Mouse (Mus musculus): ENCODE measurements around the gene Rnasek.

The Rnasek gene

GRCm38 (mm10) chr11:70239541-70240279 lies at the start of gene Rnasek, which contains the start of gene Gm21988:
Rnasek (minus strand) TSS chr11:70239842.
Gm21988 (minus strand) TSS chr11:70239830.
- peak; percentile 92 for DNase-seq

- peak; percentile 25 for DNase-seq
Observed at GRCm38 (mm10) chr11:70289236-70289635, 49.6 kb upstream of the Rnasek start.

GRCm38 (mm10) chr11:70288102-70288501 lies 48.5 kb upstream of the Rnasek start:
- DNase-seq = no peak

GRCm38 (mm10) chr11:70285686-70286085 lies 46.0 kb upstream of the Rnasek start:
- no peak for DNase-seq

GRCm38 (mm10) chr11:70284757-70285156 lies 45.1 kb upstream of the Rnasek start:
- no peak for DNase-seq

GRCm38 (mm10) chr11:70283666-70284065 lies 44.0 kb upstream of the Rnasek start:
- DNase-seq = peak; percentile 64

- peak; percentile 33 for DNase-seq
Observed at GRCm38 (mm10) chr11:70280441-70280840, 40.8 kb upstream of the Rnasek start.

GRCm38 (mm10) chr11:70278961-70279360 lies 39.3 kb upstream of the Rnasek start:
- DNase-seq = no peak

GRCm38 (mm10) chr11:70271641-70272040 lies 32.0 kb upstream of the Rnasek start:
- no peak for DNase-seq

GRCm38 (mm10) chr11:70266405-70266804 lies 26.8 kb upstream of the Rnasek start:
- DNase-seq = no peak

GRCm38 (mm10) chr11:70265819-70266218 lies 26.2 kb upstream of the Rnasek start:
- DNase-seq = no peak

GRCm38 (mm10) chr11:70265252-70265651 lies 25.6 kb upstream of the Rnasek start:
- DNase-seq = no peak

- DNase-seq = no peak
Observed at GRCm38 (mm10) chr11:70259035-70259434, 19.4 kb upstream of the Rnasek start.

- peak; percentile 69 for DNase-seq
Observed at GRCm38 (mm10) chr11:70254931-70255531, 15.4 kb upstream of the Rnasek start, which contains the start of gene Alox12. Alox12 (minus strand) TSS chr11:70255353.

- DNase-seq = no peak
Observed at GRCm38 (mm10) chr11:70254337-70254736, 14.7 kb upstream of the Rnasek start.

- no peak for DNase-seq
Observed at GRCm38 (mm10) chr11:70251853-70252252, 12.2 kb upstream of the Rnasek start.

- DNase-seq = no peak
Observed at GRCm38 (mm10) chr11:70250150-70250549, 10.5 kb upstream of the Rnasek start.

- peak; percentile 80 for DNase-seq
Observed at GRCm38 (mm10) chr11:70247136-70247845, 7.6 kb upstream of the Rnasek start.

- DNase-seq = no peak
Observed at GRCm38 (mm10) chr11:70242591-70242990, 2.9 kb upstream of the Rnasek start.

- DNase-seq = peak; percentile 57
Observed at GRCm38 (mm10) chr11:70238591-70239440, 826 bp downstream of the Rnasek start.

- DNase-seq = peak; percentile 98
Observed at GRCm38 (mm10) chr11:70237457-70238167, 2.0 kb downstream of the Rnasek start, which contains the start of gene 0610010K14Rik. 0610010K14Rik (minus strand) TSS chr11:70237914.

GRCm38 (mm10) chr11:70236717-70237116 lies 2.9 kb downstream of the Rnasek start:
- peak; percentile 22 for DNase-seq
